Mouse (Mus musculus) midbrain, embryonic 14.5 days (tissue): ENCODE measurements at regions not wholly inside any gene's neighbourhood (a gene's known extent, or its start where the extent isn't known, plus 50 kb on each side); places are given as distances from the start of the nearest gene placed in this dataset.

Source experiments
- ATAC-seq: fragments of 200-750 bp; cut with Nextera tagmentation; 2 replicates; pipeline ENCODE4 v1.8.0; 2017; ENCODE audit warnings: moderate number of reproducible peaks, moderate library complexity; ENCODE audit not compliant: low FRiP score, low TSS enrichment
- DNase-seq: peaks from one replicate; pipeline ENCODE4 v3.0.0-alpha.2; 2015
- H3K27ac ChIP-seq: fragments of 300-500 bp; sonication (generic); replicated peaks from 2 replicates; pipeline ENCODE4 v1.5.1; 2014; ENCODE audit warnings: mild to moderate bottlenecking, low read depth, low read length, moderate library complexity
- H3K27me3 ChIP-seq: fragments of 300-500 bp; sonication (generic); 2 replicates; pipeline ENCODE4 v1.6.1; 2014; ENCODE audit warnings: low read length, control low read depth, mixed read lengths; ENCODE audit not compliant: control insufficient read depth, insufficient read depth
- H3K36me3 ChIP-seq: fragments of 300-500 bp; sonication (generic); 2 replicates; pipeline ENCODE4 v1.6.1; 2014; ENCODE audit warnings: low read length, control low read depth; ENCODE audit not compliant: control insufficient read depth, insufficient read depth
- H3K4me1 ChIP-seq: fragments of 300-500 bp; sonication (generic); 2 replicates; pipeline ENCODE4 v1.6.1; 2014; ENCODE audit warnings: mild to moderate bottlenecking, antibody characterized with exemption, low read length, control low read depth; ENCODE audit not compliant: control insufficient read depth, insufficient read depth
- H3K4me2 ChIP-seq: fragments of 300-500 bp; sonication (generic); 2 replicates; pipeline ENCODE4 v1.6.1; 2014; ENCODE audit warnings: mild to moderate bottlenecking, low read length, moderate library complexity
- H3K4me3 ChIP-seq: fragments of 300-500 bp; sonication (generic); replicated peaks from 2 replicates; pipeline ENCODE4 v1.5.1; 2014; ENCODE audit warnings: low read depth, low read length
- H3K9ac ChIP-seq: fragments of 300-500 bp; sonication (generic); replicated peaks from 2 replicates; pipeline ENCODE4 v1.6.1; 2014; ENCODE audit warnings: mild to moderate bottlenecking, low read length, moderate library complexity
- H3K9me3 ChIP-seq: fragments of 300-500 bp; sonication (generic); 2 replicates; pipeline ENCODE4 v1.6.1; 2016; ENCODE audit warnings: low read length, control low read depth, mixed read lengths; ENCODE audit not compliant: control insufficient read depth
- WGBS: fragments of 180-500 bp; shearing (Covaris S2); extraction: QIAGEN DNeasy Blood & Tissue Kit; methylation state at CpG from one replicate; pipeline ENCODE4 v1.1.7; 2014; 5-methylcytosine and 5-hydroxymethylcytosine counted together

- Histone ChIP-seq H3K27me3 (no peaks in the 10 kb centered on the region), H3K36me3 (no peaks in the 10 kb centered on the region), H3K4me2 (no peak overlapping the region), H3K9me3 (no peaks in the 10 kb centered on the region), H3K27ac (no peak overlapping the region), H3K4me3 (no peak overlapping the region), H3K9ac (no peak overlapping the region), H3K4me1 (no peaks in the 10 kb centered on the region)
- ATAC-seq (no peak), DNase-seq (peak; percentile 64)
- WGBS = 10% methylated on average over 7 of the region's 7 CpGs
Measured at GRCm38 (mm10) chr1:136727868-136728631, 103.3 kb downstream of the Zfp281 start.

- Histone ChIP-seq H3K36me3 (no peaks in the 10 kb centered on the region), H3K27ac (no peak overlapping the region), H3K27me3 (no peaks in the 10 kb centered on the region), H3K9ac (no peak overlapping the region), H3K4me3 (no peak overlapping the region), H3K4me1 (no peaks in the 10 kb centered on the region), H3K9me3 (no peaks in the 10 kb centered on the region), H3K4me2 (no peak overlapping the region)
- WGBS = 83% methylated on average over 4 of the region's 4 CpGs
- DNase-seq (no peak), ATAC-seq (no peak)
Measured at GRCm38 (mm10) chr1:136728632-136728944, 103.9 kb downstream of the Zfp281 start.

- Histone ChIP-seq H3K4me1 (no peaks in the 10 kb centered on the region), H3K27me3 (no peaks in the 10 kb centered on the region), H3K27ac (no peak overlapping the region), H3K4me3 (no peak overlapping the region), H3K9ac (no peak overlapping the region), H3K4me2 (no peak overlapping the region), H3K9me3 (no peaks in the 10 kb centered on the region), H3K36me3 (no peaks in the 10 kb centered on the region)
- WGBS = 56% methylated on average over 11 of the region's 11 CpGs
- no peak for DNase-seq
- no peak for ATAC-seq
Measured at GRCm38 (mm10) chr1:136730638-136731037, 105.9 kb downstream of the Zfp281 start.

GRCm38 (mm10) chr1:136738030-136738429 lies 113.3 kb downstream of the Zfp281 start:
- no peak for ATAC-seq
- H3K27ac ChIP-seq = no peak overlapping the region
- H3K27me3 ChIP-seq = no peaks in the 10 kb centered on the region
- no peaks in the 10 kb centered on the region for H3K9me3 ChIP-seq
- no peak overlapping the region for H3K4me3 ChIP-seq
- WGBS = 18% methylated on average over 5 of the region's 5 CpGs
- no peak overlapping the region for H3K4me2 ChIP-seq
- H3K4me1 ChIP-seq = no peaks in the 10 kb centered on the region
- H3K9ac ChIP-seq = no peak overlapping the region
- H3K36me3 ChIP-seq = no peaks in the 10 kb centered on the region
- DNase-seq = no peak

- Histone ChIP-seq H3K4me1 (no peaks in the 10 kb centered on the region), H3K36me3 (no peaks in the 10 kb centered on the region), H3K27me3 (no peaks in the 10 kb centered on the region), H3K9ac (no peak overlapping the region), H3K9me3 (no peaks in the 10 kb centered on the region), H3K27ac (no peak overlapping the region), H3K4me2 (no peak overlapping the region), H3K4me3 (no peak overlapping the region)
- DNase-seq (no peak), ATAC-seq (no peak)
- WGBS = 78% methylated on average over 5 of the region's 5 CpGs
Measured at GRCm38 (mm10) chr1:136739486-136739885, 114.8 kb downstream of the Zfp281 start.

- DNase-seq (no peak), ATAC-seq (no peak)
- no peak overlapping the region for H3K27ac ChIP-seq
- no peaks in the 10 kb centered on the region for H3K36me3 ChIP-seq
- no peaks in the 10 kb centered on the region for H3K9me3 ChIP-seq
- H3K9ac ChIP-seq = no peak overlapping the region
- no peaks in the 10 kb centered on the region for H3K27me3 ChIP-seq
- no peak overlapping the region for H3K4me2 ChIP-seq
- no peaks in the 10 kb centered on the region for H3K4me1 ChIP-seq
- no peak overlapping the region for H3K4me3 ChIP-seq
- 91% methylated on average over 10 of the region's 10 CpGs for WGBS
Measured at GRCm38 (mm10) chr1:136741061-136741460, 116.4 kb downstream of the Zfp281 start.

- WGBS = 57% methylated on average over 8 of the region's 8 CpGs
- Histone ChIP-seq H3K27ac (no peak overlapping the region), H3K27me3 (no peaks in the 10 kb centered on the region), H3K4me2 (no peak overlapping the region), H3K9me3 (no peaks in the 10 kb centered on the region), H3K36me3 (no peaks in the 10 kb centered on the region), H3K9ac (no peak overlapping the region), H3K4me3 (no peak overlapping the region), H3K4me1 (no peaks in the 10 kb centered on the region)
- no peak for ATAC-seq
- peak; percentile 62 for DNase-seq
Measured at GRCm38 (mm10) chr1:136749188-136749587, 124.5 kb downstream of the Zfp281 start.

GRCm38 (mm10) chr1:136751464-136752191 lies 126.9 kb downstream of the Zfp281 start:
- no peak overlapping the region for H3K27ac ChIP-seq
- no peak overlapping the region for H3K4me3 ChIP-seq
- no peak overlapping the region for H3K4me2 ChIP-seq
- no peak overlapping the region for H3K9ac ChIP-seq
- H3K36me3 ChIP-seq = no peaks in the 10 kb centered on the region
- H3K9me3 ChIP-seq = no peaks in the 10 kb centered on the region
- 84% methylated on average over 14 of the region's 14 CpGs for WGBS
- H3K4me1 ChIP-seq = no peaks in the 10 kb centered on the region
- H3K27me3 ChIP-seq = no peaks in the 10 kb centered on the region
- ATAC-seq = no peak
- no peak for DNase-seq

GRCm38 (mm10) chr1:136754286-136754685 lies 129.6 kb downstream of the Zfp281 start:
- ATAC-seq = no peak
- no peak overlapping the region for H3K4me2 ChIP-seq
- 94% methylated on average over 6 of the region's 6 CpGs for WGBS

More at GRCm38 (mm10) chr1:136754286-136754685, 129.6 kb downstream of the Zfp281 start:
- Histone ChIP-seq H3K9me3 (0 out of 2 replicates have a peak, but pooled peaks cover 4% of the 10 kb centered on the region), H3K4me1 (no peaks in the 10 kb centered on the region), H3K9ac (no peak overlapping the region), H3K36me3 (no peaks in the 10 kb centered on the region), H3K27me3 (no peaks in the 10 kb centered on the region), H3K4me3 (no peak overlapping the region), H3K27ac (no peak overlapping the region)
- DNase-seq = no peak
